8 mouse cellular contexts compared by ENCODE assay signal in the genomic region with DNA sequence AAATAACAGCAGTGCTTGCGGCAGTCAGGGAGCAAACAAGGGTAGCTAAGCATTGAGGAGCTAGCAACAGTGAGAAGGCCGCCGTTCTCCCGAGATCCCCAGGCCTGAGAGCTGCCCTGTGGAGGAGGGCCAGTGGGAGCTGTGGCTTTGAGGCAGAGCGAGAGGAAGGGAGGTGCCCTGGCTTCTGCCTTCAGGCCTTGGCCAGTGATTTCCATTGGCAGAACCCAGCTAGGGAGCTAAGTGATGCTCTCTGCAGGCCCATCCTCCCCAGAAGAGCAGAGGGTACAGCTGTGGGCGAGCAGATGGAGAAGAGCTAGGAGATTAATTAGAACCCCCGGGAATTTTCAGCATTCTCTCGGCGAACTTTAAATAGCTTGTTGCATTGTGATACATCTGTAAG. TPM values are rescaled to one million over a fixed set of nuclear protein-coding genes. Genes with fewer than 3 reads are reported as not detected.
DNase-seq lines count a peak whose midpoint lies in the region; ATAC-seq and TF ChIP-seq lines count a peak whose summit lies in the region.

No protein-coding gene starts in this region.

- no peaks in the 10 kb centered on the region for H3K27me3 ChIP-seq in heart, embryonic 12.5 days (replicated peaks)
- H3K27me3 ChIP-seq in forebrain, postnatal 0 days (ENCODE audit: insufficient read depth, low read length) = no peaks in the 10 kb centered on the region
- H3K27me3 ChIP-seq in hindbrain, embryonic 16.5 days (replicated peaks; ENCODE audit: control insufficient read depth, insufficient read depth, low read length) = no peaks in the 10 kb centered on the region
- H3K27me3 ChIP-seq in midbrain, embryonic 11.5 days (ENCODE audit: control insufficient read depth, insufficient read depth, low read length) = no peaks in the 10 kb centered on the region

- no peak overlapping the region for H3K4me3 ChIP-seq in heart, embryonic 12.5 days
- H3K4me3 ChIP-seq in forebrain, postnatal 0 days (ENCODE audit: low read depth, low read length) = no peak overlapping the region
- H3K4me3 ChIP-seq in hindbrain, embryonic 16.5 days (ENCODE audit: low read length) = no peak overlapping the region
- H3K4me3 ChIP-seq in midbrain, embryonic 11.5 days (ENCODE audit: low read depth, low read length) = no peak overlapping the region

- H3K9ac ChIP-seq in heart, embryonic 12.5 days = no peak overlapping the region
- H3K9ac ChIP-seq in forebrain, postnatal 0 days = no peak overlapping the region
- H3K9ac ChIP-seq in hindbrain, embryonic 16.5 days (ENCODE audit: low read depth, low read length) = no peak overlapping the region
- no peak overlapping the region for H3K9ac ChIP-seq in midbrain, embryonic 11.5 days (ENCODE audit: low read length)

- no peak for ATAC-seq in heart, embryonic 12.5 days (ENCODE audit: insufficient number of reproducible peaks, low FRiP score)
- peak; percentile 75 for ATAC-seq in forebrain, postnatal 0 days
- peak; percentile 72 for ATAC-seq in hindbrain, embryonic 16.5 days
- peak; percentile 89 for ATAC-seq in midbrain, embryonic 11.5 days (ENCODE audit: low FRiP score)

- H3K27ac ChIP-seq in heart, embryonic 12.5 days (ENCODE audit: poor library complexity, severe bottlenecking) = no peak overlapping the region
- no peak overlapping the region for H3K27ac ChIP-seq in forebrain, postnatal 0 days (ENCODE audit: low read depth, low read length)
- no peak overlapping the region for H3K27ac ChIP-seq in hindbrain, embryonic 16.5 days (ENCODE audit: low read depth, low read length)
- H3K27ac ChIP-seq in midbrain, embryonic 11.5 days (ENCODE audit: low read depth, low read length) = no peak overlapping the region

- DNase-seq in heart, adult 11 months = peak; percentile 98
- DNase-seq in cerebellum, adult 11 months = peak; percentile 41
- DNase-seq in forebrain, postnatal 0 days = no peak
- peak; percentile 84 for DNase-seq in midbrain, embryonic 11.5 days (ENCODE audit: low spot score, missing footprints)
- peak; percentile 67 for DNase-seq in testis, postnatal 14 days (ENCODE audit: low spot score)
- no peak for DNase-seq in spleen, adult 12 weeks (ENCODE audit: low spot score)

- no peaks in the 10 kb centered on the region for H3K36me3 ChIP-seq in heart, embryonic 12.5 days
- no peaks in the 10 kb centered on the region for H3K36me3 ChIP-seq in forebrain, postnatal 0 days (ENCODE audit: insufficient read depth)
- no peaks in the 10 kb centered on the region for H3K36me3 ChIP-seq in hindbrain, embryonic 16.5 days (ENCODE audit: control insufficient read depth, insufficient read depth, low read length)
- no peaks in the 10 kb centered on the region for H3K36me3 ChIP-seq in midbrain, embryonic 11.5 days (ENCODE audit: control insufficient read depth, insufficient read depth, low read length)

- WGBS in heart, embryonic 12.5 days = 56% methylated on average over 9 of the region's 9 CpGs
- 27% methylated on average over 9 of the region's 9 CpGs for WGBS in forebrain, postnatal 0 days
- 25% methylated on average over 9 of the region's 9 CpGs for whole genome bisulfite sequencing in hindbrain, embryonic 16.5 days
- 34% methylated on average over 9 of the region's 9 CpGs for WGBS in midbrain, embryonic 11.5 days

- H3K9me3 ChIP-seq in heart, embryonic 12.5 days (replicated peaks) = no peaks in the 10 kb centered on the region
- H3K9me3 ChIP-seq in forebrain, postnatal 0 days (ENCODE audit: low read length) = no peaks in the 10 kb centered on the region
- no peaks in the 10 kb centered on the region for H3K9me3 ChIP-seq in hindbrain, embryonic 16.5 days (ENCODE audit: control insufficient read depth, low read length)
- no peaks in the 10 kb centered on the region for H3K9me3 ChIP-seq in midbrain, embryonic 11.5 days (ENCODE audit: control insufficient read depth, low read length)

- TF ChIP-seq CTCF in forebrain, postnatal 0 days (IDR thresholded peaks at IDR 0.05; ENCODE audit: low read depth) = no peak

- H3K4me2 ChIP-seq in heart, embryonic 12.5 days = no peak overlapping the region
- H3K4me2 ChIP-seq in forebrain, postnatal 0 days (ENCODE audit: low read depth) = no peak overlapping the region
- H3K4me2 ChIP-seq in hindbrain, embryonic 16.5 days (ENCODE audit: low read length) = no peak overlapping the region
- no peak overlapping the region for H3K4me2 ChIP-seq in midbrain, embryonic 11.5 days

- H3K4me1 ChIP-seq in heart, embryonic 12.5 days (replicated peaks) = peaks cover 16% of the 10 kb centered on the region
- no peaks in the 10 kb centered on the region for H3K4me1 ChIP-seq in forebrain, postnatal 0 days (ENCODE audit: insufficient read depth)
- peaks cover 5% of the 10 kb centered on the region; the same call in 1 of the 2 replicates for H3K4me1 ChIP-seq in hindbrain, embryonic 16.5 days (ENCODE audit: control insufficient read depth, insufficient read depth, low read depth, low read length)
- H3K4me1 ChIP-seq in midbrain, embryonic 11.5 days (ENCODE audit: control insufficient read depth, insufficient read depth, low read length) = peaks cover 3% of the 10 kb centered on the region; the same call in 1 of the 2 replicates

RNA-seq across cellular contexts. Expression of gene Myo6, which starts 8.8 kb away (rescaled TPM):
- polyA plus RNA-seq in heart, embryonic 12.5 days (2016; fragmentation: Nextera tagmentation; extraction: Ambion mirVana) = 14.6 and 14.8 TPM in 2 replicates
- 31.7 and 34.4 TPM in 2 replicates for total RNA-seq in forebrain, postnatal 0 days (2014; rRNA removed)
- 9.6 and 19.9 TPM in 2 replicates for polyA plus RNA-seq in forebrain, postnatal 0 days (2015; fragmentation: Nextera tagmentation; extraction: Ambion mirVana)
- 24.4 and 26.8 TPM in 2 replicates for polyA plus RNA-seq in hindbrain, embryonic 16.5 days (2015; fragmentation: Nextera tagmentation; extraction: Ambion mirVana)
- polyA plus RNA-seq in midbrain, embryonic 11.5 days (2014; fragmentation: Nextera tagmentation; extraction: Ambion mirVana) = 11.1 and 14.4 TPM in 2 replicates

Comparison
In these comparisons a context has a peak if more than half of its experiments do, and no peak if none do; other contexts are left out.
1. DNase-seq: peak in heart, adult 11 months (single experiment), cerebellum, adult 11 months (single experiment), midbrain, embryonic 11.5 days (single experiment) and testis, postnatal 14 days (single experiment); none in forebrain, postnatal 0 days (single experiment) and spleen, adult 12 weeks (single experiment).